Mouse (Mus musculus): ENCODE measurements at regions not wholly inside any gene's neighbourhood (a gene's known extent, or its start where the extent isn't known, plus 50 kb on each side); places are given as distances from the start of the nearest gene placed in this dataset.

DNA sequence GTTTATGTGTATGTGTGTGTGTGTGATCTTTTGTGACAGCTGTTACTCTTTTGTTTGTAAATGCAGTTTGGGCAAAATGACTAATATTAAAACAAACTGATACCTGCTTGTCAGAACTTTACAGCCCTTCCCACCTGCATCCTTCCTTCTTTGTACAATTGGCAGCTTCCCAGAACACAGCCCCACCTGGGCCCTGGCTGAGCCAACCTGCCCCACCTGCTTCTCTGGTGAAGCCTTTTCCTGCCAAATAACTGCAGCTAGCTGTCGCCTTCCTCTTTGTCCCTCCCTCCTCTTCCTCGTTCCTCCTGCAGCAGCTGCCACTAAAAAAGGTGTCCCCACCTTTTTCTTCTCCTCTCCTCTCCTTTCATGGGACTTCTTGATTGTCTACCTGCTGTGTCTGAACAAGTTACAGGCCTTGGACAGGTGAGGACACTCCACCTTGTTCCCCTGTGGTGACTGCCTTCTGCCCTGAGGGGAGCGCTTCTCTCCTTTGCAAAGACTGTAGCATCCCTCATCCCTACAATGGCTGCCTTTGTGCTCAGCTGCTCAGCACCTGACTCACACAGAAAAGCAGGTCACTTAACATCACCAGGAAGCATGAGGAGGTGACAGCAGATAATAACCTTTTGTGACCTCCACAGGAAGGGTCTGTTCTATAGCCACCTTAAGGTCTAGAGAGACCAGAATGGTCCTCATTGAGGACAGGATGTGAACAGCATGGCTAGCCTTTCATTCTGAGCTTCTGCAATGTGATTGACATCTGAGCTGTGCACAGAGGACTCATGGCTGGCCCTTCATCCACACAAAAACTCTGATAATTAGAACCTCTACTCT is 295.2 kb downstream of the Epha4 start:
- no peak for TF ChIP-seq CTCF (IDR thresholded peaks at IDR 0.05; ENCODE audit: insufficient read depth, low read depth, low read length)
- TF ChIP-seq POLR2A (IDR thresholded peaks at IDR 0.05; ENCODE audit: insufficient read depth, low read depth, low read length): no peak

Data from olfactory bulb, adult 2 months (tissue).